Mouse (Mus musculus) limb, embryonic 10.5 days (tissue): Measurements from ENCODE around the gene Slc41a3. TPM values are rescaled to one million over a fixed set of nuclear protein-coding genes. Genes with fewer than 3 reads are reported as not detected.

Experiments used
- DNase-seq: peaks from one replicate; pipeline ENCODE4 v3.0.0-alpha.2; 2017; ENCODE audit warnings: low spot score
- H3K27ac ChIP-seq: fragments of 300-500 bp; sonication (generic); 2 replicates; pipeline ENCODE4 v1.5.1; 2016; ENCODE audit warnings: mild to moderate bottlenecking
- H3K27me3 ChIP-seq: fragments of 300-500 bp; sonication (generic); 2 replicates; pipeline ENCODE4 v1.6.1; 2016; ENCODE audit warnings: low read depth, mild to moderate bottlenecking; ENCODE audit not compliant: poor library complexity, severe bottlenecking
- H3K36me3 ChIP-seq: fragments of 300-500 bp; sonication (generic); 2 replicates; pipeline ENCODE4 v1.6.1; 2016; ENCODE audit warnings: mild to moderate bottlenecking, moderate library complexity
- H3K4me1 ChIP-seq: fragments of 300-500 bp; sonication (generic); 2 replicates; pipeline ENCODE4 v1.6.1; 2016
- H3K4me3 ChIP-seq: fragments of 300-500 bp; sonication (generic); 2 replicates; pipeline ENCODE4 v1.5.1; 2016; ENCODE audit warnings: mild to moderate bottlenecking, moderate library complexity
- H3K9me3 ChIP-seq: fragments of 300-500 bp; sonication (generic); replicated peaks from 2 replicates; pipeline ENCODE4 v1.6.1; 2016; ENCODE audit warnings: mild to moderate bottlenecking
- WGBS: fragments of 180-500 bp; shearing (Covaris S2); methylation state at CpG from one replicate; pipeline ENCODE4 v1.1.7; 2016; 5-methylcytosine and 5-hydroxymethylcytosine counted together
- polyA plus RNA-seq: library from polyadenylated mRNA; unstranded; fragments of >200 nt; fragmentation: Nextera tagmentation; extraction: Ambion mirVana; gene quantifications from 2 replicates; pipeline ENCODE4 v1.2.1, GENCODE M21; 2016

Slc41a3 gene
- polyA plus RNA-seq, 1 experiment from 2014 or later, result 2.4 TPM

GRCm38 (mm10) chr6:90569736-90570383 is 34.7 kb upstream of the Slc41a3 start:
- H3K27me3 ChIP-seq, result no peaks in the 10 kb centered on the region; the same call in 1 of the 2 replicates
- WGBS, result 66% methylated on average over 12 of the region's 12 CpGs
- H3K9me3 ChIP-seq, result no peaks in the 10 kb centered on the region
- H3K4me3 ChIP-seq, result no peak overlapping the region
- no peaks in the 10 kb centered on the region for H3K4me1 ChIP-seq
- no peak overlapping the region for H3K27ac ChIP-seq
- H3K36me3 ChIP-seq, result no peaks in the 10 kb centered on the region
- DNase-seq, result no peak

- no peaks in the 10 kb centered on the region for H3K36me3 ChIP-seq
- no peaks in the 10 kb centered on the region for H3K4me1 ChIP-seq
- H3K9me3 ChIP-seq, result no peaks in the 10 kb centered on the region
- no peak overlapping the region for H3K4me3 ChIP-seq
- WGBS, result 90% methylated on average over 8 of the region's 8 CpGs
- no peaks in the 10 kb centered on the region; the same call in 1 of the 2 replicates for H3K27me3 ChIP-seq
- H3K27ac ChIP-seq, result no peak overlapping the region
- no peak for DNase-seq
Observed at GRCm38 (mm10) chr6:90570392-90570791, 34.1 kb upstream of the Slc41a3 start.

DNA sequence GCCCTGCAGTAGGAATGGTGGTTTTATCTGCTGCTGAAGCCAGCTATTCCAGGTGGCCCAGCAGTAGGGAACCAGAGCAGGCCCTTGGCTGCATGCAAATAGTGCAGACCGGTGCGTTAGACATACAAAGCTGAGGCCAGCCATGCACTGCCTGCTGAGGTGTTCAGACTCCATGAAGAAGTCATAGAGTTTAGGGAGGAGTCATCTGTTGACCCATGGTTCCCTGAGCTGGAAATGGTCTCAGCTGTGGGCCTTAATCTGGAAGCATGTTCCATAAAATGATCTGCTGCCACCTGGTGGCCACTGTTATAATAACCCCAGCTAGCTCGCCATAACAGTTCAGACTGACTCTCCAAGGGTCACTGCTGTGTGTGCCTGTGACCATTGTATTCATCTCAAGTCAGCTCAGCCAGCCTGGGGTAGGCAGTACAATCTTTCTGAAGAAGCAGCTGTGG is 29.2 kb upstream of the Slc41a3 start:
- Histone ChIP-seq H3K36me3 (no peaks in the 10 kb centered on the region), H3K9me3 (no peaks in the 10 kb centered on the region), H3K4me3 (no peak overlapping the region), H3K4me1 (no peaks in the 10 kb centered on the region), H3K27ac (no peak overlapping the region), H3K27me3 (no peaks in the 10 kb centered on the region)
- 50% methylated on average over 3 of the region's 3 CpGs for WGBS
- peak; percentile 86 for DNase-seq

GRCm38 (mm10) chr6:90578174-90578573 is 26.4 kb upstream of the Slc41a3 start:
- 53% methylated on average over 3 of the region's 3 CpGs for WGBS
- H3K27me3 ChIP-seq, result no peaks in the 10 kb centered on the region
- H3K36me3 ChIP-seq, result no peaks in the 10 kb centered on the region
- H3K4me1 ChIP-seq, result no peaks in the 10 kb centered on the region
- no peaks in the 10 kb centered on the region for H3K9me3 ChIP-seq
- H3K4me3 ChIP-seq, result no peak overlapping the region
- no peak for DNase-seq
- no peak overlapping the region for H3K27ac ChIP-seq

- H3K4me3 ChIP-seq, result no peak overlapping the region
- H3K4me1 ChIP-seq, result no peaks in the 10 kb centered on the region
- H3K36me3 ChIP-seq, result no peaks in the 10 kb centered on the region
- WGBS, result 80% methylated on average over 2 of the region's 2 CpGs
- H3K27ac ChIP-seq, result no peak overlapping the region
- H3K27me3 ChIP-seq, result no peaks in the 10 kb centered on the region
- no peaks in the 10 kb centered on the region for H3K9me3 ChIP-seq
- DNase-seq, result no peak
Observed at GRCm38 (mm10) chr6:90582331-90582730, 22.2 kb upstream of the Slc41a3 start.

DNA sequence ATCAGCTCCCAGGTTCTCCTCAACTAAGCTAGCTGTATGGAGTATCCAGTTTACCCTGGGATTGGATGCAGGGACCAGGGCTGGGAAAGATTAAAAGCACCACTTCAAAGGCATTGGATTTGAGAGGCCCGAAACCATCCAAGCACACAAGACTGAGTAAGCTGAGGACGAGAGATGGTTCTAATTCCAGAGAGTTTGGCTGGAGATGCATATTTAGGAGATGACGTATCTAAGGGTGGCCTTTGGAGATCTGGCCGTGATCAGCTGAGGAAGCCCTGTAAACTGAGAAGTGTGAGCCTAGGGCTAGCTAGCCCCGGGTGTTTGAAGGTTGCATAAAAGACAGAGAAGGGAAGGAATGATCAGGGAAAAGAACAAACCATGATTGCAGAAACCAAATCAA is 16.4 kb upstream of the Slc41a3 start:
- Histone ChIP-seq H3K9me3 (no peaks in the 10 kb centered on the region), H3K27ac (no peak overlapping the region), H3K4me1 (no peaks in the 10 kb centered on the region), H3K36me3 (no peaks in the 10 kb centered on the region), H3K27me3 (no peaks in the 10 kb centered on the region), H3K4me3 (no peak overlapping the region)
- DNase-seq, result no peak
- WGBS, result 48% methylated on average over 5 of the region's 5 CpGs

GRCm38 (mm10) chr6:90590707-90591106 is 13.8 kb upstream of the Slc41a3 start:
- Histone ChIP-seq H3K4me3 (no peak overlapping the region), H3K4me1 (no peaks in the 10 kb centered on the region), H3K9me3 (no peaks in the 10 kb centered on the region), H3K27ac (no peak overlapping the region), H3K36me3 (no peaks in the 10 kb centered on the region), H3K27me3 (no peaks in the 10 kb centered on the region)
- DNase-seq, result no peak
- 95% methylated on average over 1 of the region's 1 CpGs for WGBS

DNA sequence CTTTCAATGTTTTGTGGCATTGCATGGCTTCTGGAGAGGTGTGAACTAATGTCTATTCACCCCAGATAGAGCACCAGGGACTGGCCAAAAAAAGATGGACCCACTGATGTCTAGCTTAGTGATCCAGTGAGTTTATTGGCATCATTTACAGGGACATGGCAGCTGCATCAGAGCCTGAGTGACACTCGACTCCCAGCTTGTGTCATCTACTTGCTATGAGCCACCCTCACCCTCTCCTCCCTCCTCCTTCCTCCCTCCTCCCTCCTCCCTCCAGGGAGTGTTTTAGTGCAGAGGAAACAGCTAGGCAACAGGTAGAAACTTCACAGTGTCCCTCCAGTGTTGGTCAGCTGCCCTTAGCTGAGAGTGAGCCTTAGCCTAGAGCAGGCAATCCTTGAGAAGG is 9.6 kb upstream of the Slc41a3 start:
- WGBS, result 69% methylated on average over 1 of the region's 1 CpGs
- no peak for DNase-seq
- no peaks in the 10 kb centered on the region for H3K27me3 ChIP-seq
- no peaks in the 10 kb centered on the region for H3K36me3 ChIP-seq
- H3K4me3 ChIP-seq, result no peak overlapping the region
- no peaks in the 10 kb centered on the region for H3K4me1 ChIP-seq
- H3K9me3 ChIP-seq, result no peaks in the 10 kb centered on the region
- no peak overlapping the region for H3K27ac ChIP-seq

DNA sequence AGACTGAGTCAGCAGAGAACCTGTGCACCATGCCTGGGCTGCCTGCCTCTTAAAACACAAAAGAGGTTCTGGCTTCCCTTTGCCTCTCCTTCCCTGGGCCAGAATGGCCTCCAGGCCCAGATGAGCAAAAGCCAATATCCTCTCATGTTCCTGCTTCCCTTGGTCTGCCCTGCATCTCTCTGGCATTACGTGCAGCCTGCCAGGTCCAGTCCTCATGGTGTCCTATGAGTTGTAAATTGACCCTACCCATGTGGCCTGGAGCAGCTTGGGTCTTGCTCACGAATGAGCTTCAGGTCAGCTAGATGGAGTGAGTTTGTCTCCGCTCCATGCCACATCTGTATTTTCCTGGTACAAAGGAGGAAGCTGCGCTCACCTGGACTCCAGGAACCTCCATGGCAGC is 7.5 kb upstream of the Slc41a3 start:
- Histone ChIP-seq H3K9me3 (no peaks in the 10 kb centered on the region), H3K27ac (no peak overlapping the region), H3K27me3 (no peaks in the 10 kb centered on the region), H3K36me3 (no peaks in the 10 kb centered on the region), H3K4me3 (no peak overlapping the region), H3K4me1 (0 out of 2 replicates have a peak, but pooled peaks cover 3% of the 10 kb centered on the region)
- no peak for DNase-seq
- 88% methylated on average over 4 of the region's 4 CpGs for WGBS

- H3K4me1 ChIP-seq, result 0 out of 2 replicates have a peak, but pooled peaks cover 3% of the 10 kb centered on the region
- H3K9me3 ChIP-seq, result no peaks in the 10 kb centered on the region
- H3K27ac ChIP-seq, result no peak overlapping the region
- DNase-seq, result no peak
- H3K36me3 ChIP-seq, result no peaks in the 10 kb centered on the region
- H3K27me3 ChIP-seq, result no peaks in the 10 kb centered on the region
- H3K4me3 ChIP-seq, result no peak overlapping the region
- 95% methylated on average over 2 of the region's 2 CpGs for WGBS
Observed at GRCm38 (mm10) chr6:90597592-90597991, 6.9 kb upstream of the Slc41a3 start.

GRCm38 (mm10) chr6:90598197-90598596 is 6.3 kb upstream of the Slc41a3 start:
- 0 out of 2 replicates have a peak, but pooled peaks cover 3% of the 10 kb centered on the region for H3K4me1 ChIP-seq
- no peaks in the 10 kb centered on the region for H3K9me3 ChIP-seq
- 0 out of 2 replicates have a peak, but pooled peaks cover 2% of the 10 kb centered on the region for H3K27me3 ChIP-seq
- H3K36me3 ChIP-seq, result no peaks in the 10 kb centered on the region
- no peak overlapping the region for H3K4me3 ChIP-seq
- WGBS, result 86% methylated on average over 6 of the region's 6 CpGs
- no peak for DNase-seq
- no peak overlapping the region for H3K27ac ChIP-seq

- Histone ChIP-seq H3K4me3 (no peak overlapping the region), H3K27me3 (peaks cover 3% of the 10 kb centered on the region; the same call in 1 of the 2 replicates), H3K36me3 (no peaks in the 10 kb centered on the region), H3K9me3 (no peaks in the 10 kb centered on the region), H3K27ac (no peak overlapping the region), H3K4me1 (peaks cover 16% of the 10 kb centered on the region)
- no peak for DNase-seq
- 86% methylated on average over 4 of the region's 4 CpGs for WGBS
Observed at GRCm38 (mm10) chr6:90600351-90600750, 4.2 kb upstream of the Slc41a3 start.

GRCm38 (mm10) chr6:90601736-90602135 is 2.8 kb upstream of the Slc41a3 start:
- H3K27me3 ChIP-seq, result peaks cover 15% of the 10 kb centered on the region
- no peak overlapping the region for H3K27ac ChIP-seq
- H3K9me3 ChIP-seq, result no peaks in the 10 kb centered on the region
- 63% methylated on average over 7 of the region's 7 CpGs for WGBS
- no peaks in the 10 kb centered on the region for H3K36me3 ChIP-seq
- H3K4me1 ChIP-seq, result peaks cover 21% of the 10 kb centered on the region
- H3K4me3 ChIP-seq, result no peak overlapping the region
- DNase-seq, result no peak

GRCm38 (mm10) chr6:90602304-90602703 is 2.2 kb upstream of the Slc41a3 start:
- Histone ChIP-seq H3K36me3 (no peaks in the 10 kb centered on the region), H3K4me1 (peaks cover 22% of the 10 kb centered on the region), H3K4me3 (no peak overlapping the region), H3K27ac (no peak overlapping the region), H3K27me3 (peaks cover 15% of the 10 kb centered on the region), H3K9me3 (no peaks in the 10 kb centered on the region)
- no peak for DNase-seq
- 90% methylated on average over 3 of the region's 3 CpGs for WGBS
